Mouse (Mus musculus) cerebellum, adult 2 months (tissue): ENCODE measurements around the gene Dzank1.

Experiments
- CTCF ChIP-seq: fragments of 200-500 bp; IDR thresholded peaks from 2 replicates; pipeline ENCODE4 v1.5.1; 2011; ENCODE audit warnings: low read depth, mild to moderate bottlenecking, control low read depth, low read length, moderate library complexity, borderline replicate concordance; ENCODE audit not compliant: insufficient read depth
- POLR2A ChIP-seq: fragments of 200-500 bp; IDR thresholded peaks from 2 replicates; pipeline ENCODE4 v1.6.1; 2011; ENCODE audit warnings: low read length, control low read depth, borderline replicate concordance; ENCODE audit not compliant: insufficient read depth

- TF ChIP-seq CTCF (no peak), POLR2A (peak; percentile 54; the same call in 1 of the 2 replicates)
Measured at GRCm38 (mm10) chr2:144458975-144459754, 68.0 kb downstream of the Dzank1 start.
